Mouse (Mus musculus) stomach, embryonic 15.5 days (tissue): ENCODE results near the gene 1700020D05Rik. TPM values are rescaled to one million over a fixed set of nuclear protein-coding genes. Genes with fewer than 3 reads are reported as not detected.

Source experiments
- ATAC-seq: fragments of 200-750 bp; cut with Nextera tagmentation; 2 replicates; pipeline ENCODE4 v1.8.0; 2017; ENCODE audit warnings: low read depth, moderate number of reproducible peaks, moderate TSS enrichment; ENCODE audit not compliant: insufficient read depth, low FRiP score
- H3K27ac ChIP-seq: fragments of 300-500 bp; sonication (generic); 2 replicates; pipeline ENCODE4 v1.5.1; 2015; ENCODE audit warnings: mild to moderate bottlenecking, inconsistent platforms
- H3K27me3 ChIP-seq: fragments of 300-500 bp; sonication (generic); replicated peaks from 2 replicates; pipeline ENCODE4 v1.6.1; 2015; ENCODE audit warnings: inconsistent platforms
- H3K36me3 ChIP-seq: fragments of 300-500 bp; sonication (generic); 2 replicates; pipeline ENCODE4 v1.6.1; 2015; ENCODE audit warnings: inconsistent platforms
- H3K4me1 ChIP-seq: fragments of 300-500 bp; sonication (generic); 2 replicates; pipeline ENCODE4 v1.6.1; 2015; ENCODE audit warnings: inconsistent platforms
- H3K4me2 ChIP-seq: fragments of 300-500 bp; sonication (generic); 2 replicates; pipeline ENCODE4 v1.6.1; 2015; ENCODE audit warnings: mild to moderate bottlenecking, inconsistent platforms
- H3K4me3 ChIP-seq: fragments of 300-500 bp; sonication (generic); replicated peaks from 2 replicates; pipeline ENCODE4 v1.5.1; 2015; ENCODE audit warnings: inconsistent platforms
- H3K9ac ChIP-seq: fragments of 300-500 bp; sonication (generic); 2 replicates; pipeline ENCODE4 v1.6.1; 2015; ENCODE audit warnings: inconsistent platforms
- H3K9me3 ChIP-seq: fragments of 300-500 bp; sonication (generic); 2 replicates; pipeline ENCODE4 v1.6.1; 2016; ENCODE audit warnings: inconsistent platforms
- WGBS: fragments of 180-500 bp; shearing (Covaris S2); methylation state at CpG from one replicate; pipeline ENCODE4 v1.1.7; 2015; 5-methylcytosine and 5-hydroxymethylcytosine counted together
- polyA plus RNA-seq: library from polyadenylated mRNA; unstranded; fragments of >200 nt; fragmentation: Nextera tagmentation; extraction: Ambion mirVana; gene quantifications from 2 replicates; pipeline ENCODE4 v1.2.1, GENCODE M21; 2015

1700020D05Rik gene
- polyA plus RNA-seq, 1 experiment from 2014 or later = not detected

DNA sequence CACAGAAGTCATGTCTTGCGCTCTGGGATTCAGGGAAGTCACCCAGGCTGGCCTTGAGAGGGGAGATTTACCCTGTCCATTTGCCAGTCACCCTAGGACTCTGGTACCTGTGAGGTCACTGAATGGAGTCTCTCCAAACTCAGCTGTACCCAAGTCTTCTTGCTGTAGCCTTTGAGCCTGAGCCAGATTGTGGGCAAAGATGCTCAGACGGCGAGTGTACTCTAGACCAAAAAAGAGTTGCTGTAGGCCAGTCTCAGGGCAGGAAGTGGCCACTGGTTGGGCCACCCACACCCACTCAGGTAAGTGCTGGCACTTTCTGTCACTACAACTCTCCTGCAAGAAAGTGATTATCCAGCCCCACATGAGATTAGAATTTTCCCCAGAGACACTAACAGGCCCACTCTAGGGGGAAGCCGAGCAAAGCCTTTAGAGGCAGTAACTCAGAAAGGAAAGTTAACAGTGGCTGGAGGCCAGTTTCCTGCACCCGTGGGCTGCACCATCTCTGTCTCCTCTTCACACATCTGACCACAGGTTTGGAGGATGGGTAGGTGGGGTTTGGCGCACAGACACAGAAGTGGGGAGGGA is 36.6 kb downstream of the 1700020D05Rik start:
- H3K4me3 ChIP-seq = no peak overlapping the region
- 87% methylated on average over 6 of the region's 6 CpGs for WGBS
- peaks cover 34% of the 10 kb centered on the region for H3K36me3 ChIP-seq
- no peak for ATAC-seq
- H3K9me3 ChIP-seq = no peaks in the 10 kb centered on the region
- H3K4me1 ChIP-seq = no peaks in the 10 kb centered on the region
- no peak overlapping the region for H3K27ac ChIP-seq
- no peak overlapping the region for H3K4me2 ChIP-seq
- H3K27me3 ChIP-seq = no peaks in the 10 kb centered on the region
- H3K9ac ChIP-seq = no peak overlapping the region

- WGBS = 94% methylated on average over 8 of the region's 8 CpGs
- Histone ChIP-seq H3K9ac (no peak overlapping the region), H3K27me3 (no peaks in the 10 kb centered on the region), H3K9me3 (no peaks in the 10 kb centered on the region), H3K27ac (no peak overlapping the region), H3K4me2 (no peak overlapping the region), H3K36me3 (peaks cover 34% of the 10 kb centered on the region), H3K4me1 (peaks cover 11% of the 10 kb centered on the region), H3K4me3 (no peak overlapping the region)
- ATAC-seq = no peak
These were observed 38.5 kb downstream of the 1700020D05Rik start for GRCm38 (mm10) chr19:5465037-5465436.

- H3K4me3 ChIP-seq = peak overlapping the region; percentile 12; the same call in 1 of the 2 replicates
- no peaks in the 10 kb centered on the region for H3K27me3 ChIP-seq
- ATAC-seq = peak; percentile 16; the same call in 1 of the 2 replicates
- H3K9ac ChIP-seq = 0 out of 2 replicates have a peak overlapping the region, but pooled peaks have one; percentile 2
- H3K27ac ChIP-seq = peak overlapping the region; percentile 28; the same call in 1 of the 2 replicates
- 38% methylated on average over 15 of the region's 15 CpGs for WGBS
- H3K4me1 ChIP-seq = peaks cover 11% of the 10 kb centered on the region
- H3K4me2 ChIP-seq = peak overlapping the region; percentile 35
- no peaks in the 10 kb centered on the region for H3K9me3 ChIP-seq
- H3K36me3 ChIP-seq = peaks cover 34% of the 10 kb centered on the region
These were observed 39.6 kb downstream of the 1700020D05Rik start for GRCm38 (mm10) chr19:5463791-5464562.

DNA sequence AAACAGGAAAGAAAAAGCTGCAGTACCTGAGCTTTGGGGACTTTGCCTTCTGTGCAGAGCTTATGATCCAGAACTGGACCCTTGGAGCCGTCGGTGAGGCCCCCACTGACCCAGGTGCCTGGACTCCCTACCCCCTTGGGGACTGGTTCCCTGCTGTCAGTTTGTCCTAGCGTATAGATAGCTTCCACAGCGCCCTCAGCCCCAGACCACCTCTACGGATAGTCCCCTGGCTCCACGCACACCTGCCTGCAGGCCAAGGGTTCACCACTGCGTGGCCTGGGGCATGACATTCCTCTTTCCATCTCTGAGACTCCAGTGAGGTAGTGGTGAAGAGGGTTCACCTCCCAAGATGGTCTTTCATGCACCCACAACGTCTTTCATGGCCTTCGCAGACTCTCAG is 40.4 kb downstream of the 1700020D05Rik start:
- H3K36me3 ChIP-seq = peaks cover 34% of the 10 kb centered on the region
- no peak overlapping the region for H3K4me2 ChIP-seq
- WGBS = 88% methylated on average over 9 of the region's 9 CpGs

DNA sequence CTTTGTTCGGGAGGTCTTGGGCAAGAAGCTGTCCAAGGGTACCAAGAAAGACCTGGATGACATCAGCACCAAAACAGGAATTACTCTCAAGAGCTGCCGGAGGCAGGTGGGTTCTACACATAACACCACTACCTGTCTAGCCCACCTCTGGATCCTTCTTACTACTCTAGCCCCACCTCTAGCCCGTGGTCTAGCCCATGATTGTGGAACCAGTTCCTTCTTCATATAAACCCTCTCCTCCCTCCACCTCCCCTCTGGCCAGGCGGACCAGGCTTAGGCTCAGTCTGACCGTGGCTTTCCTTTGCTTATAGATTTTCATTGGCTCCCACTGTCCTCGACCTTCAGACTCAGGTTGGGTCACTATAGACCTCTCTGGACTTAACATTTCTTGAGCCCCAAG is 42.2 kb downstream of the 1700020D05Rik start:
- peak overlapping the region; percentile 85 for H3K4me3 ChIP-seq
- no peak for ATAC-seq
- H3K4me1 ChIP-seq = peaks cover 19% of the 10 kb centered on the region
- H3K9ac ChIP-seq = peak overlapping the region; percentile 80; the same call in 1 of the 2 replicates
- H3K9me3 ChIP-seq = no peaks in the 10 kb centered on the region
- no peaks in the 10 kb centered on the region for H3K27me3 ChIP-seq
- H3K27ac ChIP-seq = no peak overlapping the region
- peak overlapping the region; percentile 90 for H3K4me2 ChIP-seq
- 86% methylated on average over 6 of the region's 6 CpGs for WGBS
- peaks cover 26% of the 10 kb centered on the region for H3K36me3 ChIP-seq

More for the DNA sequence above, 40.4 kb downstream of the 1700020D05Rik start:
- no peak for ATAC-seq
- no peaks in the 10 kb centered on the region for H3K9me3 ChIP-seq
- H3K9ac ChIP-seq = no peak overlapping the region
- peaks cover 14% of the 10 kb centered on the region for H3K4me1 ChIP-seq
- H3K27ac ChIP-seq = no peak overlapping the region
- H3K4me3 ChIP-seq = no peak overlapping the region
- H3K27me3 ChIP-seq = no peaks in the 10 kb centered on the region

- Histone ChIP-seq H3K4me3 (peak within 1 kb of the TSS; percentile 85), H3K4me1 (peaks cover 28% of the 10 kb centered on the region), H3K27ac (peak within 1 kb of the TSS; percentile 78), H3K27me3 (no peaks in the 10 kb centered on the region), H3K36me3 (peaks cover 17% of the 10 kb centered on the region), H3K4me2 (peak within 1 kb of the TSS; percentile 90), H3K9me3 (no peaks in the 10 kb centered on the region), H3K9ac (peak within 1 kb of the TSS; percentile 80)
- under 1% methylated on average over 32 of the region's 32 CpGs for whole genome bisulfite sequencing
- ATAC-seq = peak; percentile 57
These were observed 43.1 kb downstream of the 1700020D05Rik start, which contains the start of gene Fibp for GRCm38 (mm10) chr19:5460465-5460911. Fibp (plus strand) TSS chr19:5460615.

DNA sequence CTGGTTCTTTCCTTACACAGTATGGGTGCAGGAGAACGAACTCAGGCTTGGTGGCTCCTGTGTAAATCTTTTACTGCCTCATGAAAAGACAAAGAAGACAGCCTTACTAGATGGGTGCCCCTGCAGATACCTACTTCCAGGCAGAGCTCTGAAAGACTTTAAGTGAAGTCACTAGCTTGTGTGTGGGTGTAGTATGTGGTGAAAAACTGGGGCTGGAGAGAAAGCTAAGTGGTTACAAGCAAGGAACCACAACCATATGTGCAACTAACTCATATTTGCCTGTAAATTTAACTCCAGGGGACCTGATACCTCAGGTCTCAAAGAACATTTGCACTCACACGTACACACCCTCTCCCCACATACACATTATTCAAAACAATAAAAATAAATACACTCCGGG is 43.7 kb downstream of the 1700020D05Rik start:
- Histone ChIP-seq H3K4me2 (peak overlapping the region; percentile 90), H3K36me3 (peaks cover 11% of the 10 kb centered on the region; the same call in 1 of the 2 replicates), H3K4me1 (peaks cover 33% of the 10 kb centered on the region), H3K4me3 (peak overlapping the region; percentile 85), H3K27me3 (no peaks in the 10 kb centered on the region), H3K9me3 (no peaks in the 10 kb centered on the region), H3K27ac (0 out of 2 replicates have a peak overlapping the region, but pooled peaks have one; percentile 78), H3K9ac (peak overlapping the region; percentile 80; the same call in 1 of the 2 replicates)
- 34% methylated on average over 3 of the region's 3 CpGs for WGBS
- no peak for ATAC-seq

GRCm38 (mm10) chr19:5459019-5459418 is 44.6 kb downstream of the 1700020D05Rik start:
- H3K9ac ChIP-seq = no peak overlapping the region
- no peak overlapping the region for H3K4me2 ChIP-seq
- peaks cover 10% of the 10 kb centered on the region; the same call in 1 of the 2 replicates for H3K36me3 ChIP-seq
- H3K9me3 ChIP-seq = no peaks in the 10 kb centered on the region
- 74% methylated on average over 7 of the region's 7 CpGs for whole genome bisulfite sequencing
- no peak overlapping the region for H3K4me3 ChIP-seq
- peaks cover 34% of the 10 kb centered on the region for H3K4me1 ChIP-seq
- H3K27me3 ChIP-seq = no peaks in the 10 kb centered on the region
- no peak for ATAC-seq
- no peak overlapping the region for H3K27ac ChIP-seq

GRCm38 (mm10) chr19:5457746-5458442 is 45.7 kb downstream of the 1700020D05Rik start, which contains the start of gene Ccdc85b:
Ccdc85b (minus strand) TSS chr19:5457894.
- ATAC-seq = no peak; the same call in 1 of the 2 replicates
- no peaks in the 10 kb centered on the region for H3K27me3 ChIP-seq
- H3K9ac ChIP-seq = peak within 1 kb of the TSS; percentile 63
- H3K36me3 ChIP-seq = peaks cover 7% of the 10 kb centered on the region; the same call in 1 of the 2 replicates
- H3K9me3 ChIP-seq = no peaks in the 10 kb centered on the region
- H3K4me3 ChIP-seq = peak within 1 kb of the TSS; percentile 75
- H3K27ac ChIP-seq = peak within 1 kb of the TSS; percentile 93
- peaks cover 34% of the 10 kb centered on the region for H3K4me1 ChIP-seq
- peak within 1 kb of the TSS; percentile 91 for H3K4me2 ChIP-seq
- WGBS = 9% methylated on average over 14 of the region's 14 CpGs

DNA sequence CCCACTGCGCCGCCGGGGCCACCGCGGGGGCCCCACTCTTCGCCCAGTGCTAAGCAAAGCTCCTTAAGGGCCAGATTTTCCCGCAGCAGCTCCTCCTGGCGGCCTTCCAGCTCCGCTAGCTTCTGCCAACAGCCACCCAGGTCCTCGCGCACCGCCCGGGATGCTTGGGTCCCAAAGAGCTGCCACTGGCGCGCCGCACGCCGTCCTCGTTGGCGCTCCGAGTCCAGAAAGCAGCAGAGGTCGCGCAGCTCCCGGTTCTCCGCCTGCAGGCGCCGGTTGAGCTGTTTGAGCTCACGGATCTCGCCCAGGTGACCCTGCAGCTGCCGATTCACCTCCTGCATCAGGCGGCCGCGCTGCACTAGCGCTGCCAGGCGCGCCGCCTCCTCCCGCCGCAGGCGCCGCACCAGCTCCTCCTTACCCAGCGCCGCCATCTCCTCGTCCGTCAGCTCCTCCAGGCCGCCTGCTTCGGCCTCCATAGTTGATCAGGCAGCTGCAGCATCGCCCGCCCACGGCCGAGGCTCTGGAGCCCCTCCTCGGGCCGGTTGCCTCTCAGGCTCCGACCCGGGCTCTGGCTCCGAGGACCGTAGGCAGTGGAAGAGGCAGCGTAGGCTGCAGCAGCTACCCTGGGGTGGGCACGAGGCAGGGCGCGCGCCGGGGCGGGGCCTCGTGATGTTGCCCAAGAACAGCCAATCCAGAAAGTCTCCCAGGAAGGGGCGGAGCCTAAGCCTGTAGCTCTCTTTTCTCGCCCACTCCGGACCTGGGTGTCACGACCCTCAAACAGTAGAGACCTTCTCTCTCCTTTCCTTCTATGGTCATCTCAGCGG is 46.5 kb downstream of the 1700020D05Rik start:
- Histone ChIP-seq H3K9ac (peak overlapping the region; percentile 63), H3K9me3 (no peaks in the 10 kb centered on the region), H3K27me3 (no peaks in the 10 kb centered on the region), H3K4me3 (peak overlapping the region; percentile 75), H3K27ac (peak overlapping the region; percentile 93), H3K4me2 (peak overlapping the region; percentile 91), H3K4me1 (peaks cover 34% of the 10 kb centered on the region), H3K36me3 (no peaks in the 10 kb centered on the region)
- ATAC-seq = peak; percentile 88
- under 1% methylated on average over 70 of the region's 70 CpGs for WGBS
